8 mouse cellular contexts compared by ENCODE assay signal in genomic region chr1:163091438-163092155, GRCm38 (mm10). TPM values are rescaled to one million over a fixed set of nuclear protein-coding genes. Genes with fewer than 3 reads are reported as not detected.
DNase-seq lines count a peak whose midpoint lies in the region.

No protein-coding gene starts in this region.

- DNase-seq in adrenal gland, adult 18-20 months (ENCODE audit: low spot score in 2 of 2), result peak; percentile 5 to 21
- no peak for DNase-seq in adrenal gland, postnatal 4 days (ENCODE audit: low spot score in 2 of 2)
- peak; percentile 42 for DNase-seq in testis, postnatal 10 days (ENCODE audit: low spot score)
- no peak for DNase-seq in testis, postnatal 14 days (ENCODE audit: low spot score)
- peak; percentile 32 for DNase-seq in fibroblast of lung, adult 2 months (ENCODE audit: low read depth)
- peak; percentile 43 for DNase-seq in layer of hippocampus, adult 11-12 months (ENCODE audit: low spot score)
- peak; percentile 47 for DNase-seq in lung, postnatal 36 days
- DNase-seq in yolk sac, embryonic 10.5 days (ENCODE audit: low spot score), result peak; percentile 4

RNA-seq across cellular contexts. Expression of gene Mroh9, which starts 6.1 kb away (rescaled TPM):
- not detected for total RNA-seq in adrenal gland, adult 18-20 months (2021)
- not detected for total RNA-seq in adrenal gland, postnatal 4 days (2021)

Comparison
In these comparisons a context has a peak if more than half of its experiments do, and no peak if none do; other contexts are left out.
1. DNase-seq: peak in adrenal gland, adult 18-20 months (2 of 2), testis, postnatal 10 days (single experiment), fibroblast of lung, adult 2 months (single experiment), layer of hippocampus, adult 11-12 months (single experiment), lung, postnatal 36 days (single experiment) and yolk sac, embryonic 10.5 days (single experiment); none in adrenal gland, postnatal 4 days (0 of 2) and testis, postnatal 14 days (single experiment).